Mouse (Mus musculus) lung, adult 18-20 months (tissue): ENCODE measurements around the gene Gpr35.

Experiments used
- DNase-seq, 2 experiments: peaks; one replicate each; pipeline ENCODE4 v3.0.0; 2022; ENCODE audit warnings: mixed read lengths in 2 of 2

Gene Gpr35

DNA sequence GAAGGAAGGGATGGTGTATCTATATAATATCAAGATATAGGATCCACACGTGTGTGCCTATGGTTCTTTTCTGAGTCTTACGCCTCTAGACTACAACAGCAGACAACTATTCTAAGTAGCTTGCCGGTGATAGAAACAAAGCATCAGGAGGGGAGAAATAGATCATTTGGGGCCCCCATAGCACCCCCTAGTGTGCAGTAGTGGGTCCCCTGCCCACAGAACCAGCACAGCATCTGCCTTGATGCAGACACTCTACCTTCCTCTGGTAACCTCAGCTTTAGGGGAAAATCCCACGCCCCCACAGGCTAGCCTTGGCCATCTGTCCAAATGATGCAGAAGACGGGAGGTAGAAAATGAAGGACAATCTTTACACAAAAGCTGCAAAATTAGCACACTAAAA, 34.3 kb downstream of the Gpr35 start:
- peak in 1 of 2 experiments; percentile 2 for DNase-seq

DNA sequence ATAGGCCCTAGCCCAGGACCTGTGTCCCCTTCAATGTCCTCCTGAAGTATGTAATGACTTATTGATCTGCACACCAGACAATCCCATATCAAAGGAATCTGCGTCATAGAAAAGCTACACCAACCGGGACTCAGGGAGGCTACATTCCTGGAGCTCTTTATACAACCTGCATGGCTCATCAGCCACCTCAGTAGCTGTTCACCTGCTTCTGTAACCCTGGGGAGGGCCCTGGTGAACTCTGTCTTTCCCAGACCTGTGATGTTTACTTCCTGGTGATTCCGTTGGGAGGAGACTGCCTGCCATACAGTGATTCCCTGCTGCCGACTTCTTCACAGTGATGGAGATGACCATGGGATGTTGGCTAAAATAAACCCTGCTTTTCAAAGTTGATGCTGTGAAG, 38.2 kb downstream of the Gpr35 start:
- DNase-seq, result peak in 1 of 2 experiments; percentile 0

GRCm38 (mm10) chr1:92989891-92990290, 39.2 kb downstream of the Gpr35 start:
- DNase-seq, result peak in 1 of 2 experiments; percentile 1

DNA sequence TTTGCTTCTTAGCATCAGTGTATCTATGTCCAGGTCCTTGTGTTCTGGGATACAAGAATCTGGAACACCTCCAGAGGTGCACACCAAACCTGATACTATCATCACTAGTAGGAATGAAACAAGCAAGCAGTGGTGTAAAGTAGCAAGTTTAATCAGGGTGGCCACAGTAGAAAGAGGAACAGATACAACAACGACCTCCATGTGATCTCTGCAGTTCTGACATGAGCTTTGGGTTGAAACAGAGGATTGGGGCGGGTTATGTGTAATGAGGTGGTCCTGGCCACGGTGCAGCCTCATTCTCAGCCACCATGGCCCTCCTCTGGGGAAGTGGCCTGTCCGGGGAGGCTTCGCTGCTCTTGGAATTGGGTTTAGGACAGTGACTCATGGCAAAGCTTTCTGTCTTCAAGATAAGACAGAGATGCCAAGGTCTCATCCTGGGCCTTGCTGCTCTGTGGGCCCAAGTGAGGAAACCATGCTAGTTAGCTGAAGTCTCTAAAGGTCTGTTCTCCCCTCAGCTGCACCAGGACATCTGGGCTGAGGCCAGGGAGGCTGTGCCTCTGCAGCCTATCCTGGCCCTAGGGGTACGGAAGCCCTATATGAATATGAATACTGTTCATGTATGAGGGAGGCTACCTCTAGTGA, 41.7 kb downstream of the Gpr35 start:
- DNase-seq, result no peak

GRCm38 (mm10) chr1:92992880-92993279, 42.2 kb downstream of the Gpr35 start:
- DNase-seq, result no peak

GRCm38 (mm10) chr1:93006061-93006460, 55.4 kb downstream of the Gpr35 start, which contains the start of gene Aqp12:
Gene Aqp12, plus strand, starts transcription at chr1:93006334.
- DNase-seq, result no peak

DNA sequence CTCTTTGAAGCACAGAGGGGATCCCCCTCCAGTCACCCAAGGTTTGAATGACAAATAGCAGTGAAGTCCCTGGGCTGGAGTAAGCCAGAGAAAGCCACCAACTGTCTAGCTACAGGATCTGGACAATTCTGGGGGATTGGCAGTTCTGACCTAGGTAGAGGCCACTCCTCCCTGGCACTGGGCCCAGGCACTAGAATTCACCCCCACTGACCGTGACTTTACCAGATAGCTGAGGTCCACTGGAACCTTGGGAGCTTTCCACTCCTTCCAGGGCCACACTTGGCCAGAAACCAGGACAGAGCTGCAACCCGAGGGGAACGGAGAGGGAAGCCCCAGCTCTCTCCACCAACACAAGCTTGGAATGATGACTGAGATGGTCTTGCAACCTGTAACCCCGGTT, 58.5 kb downstream of the Gpr35 start:
- no peak for DNase-seq

GRCm38 (mm10) chr1:93010731-93011130, 60.1 kb downstream of the Gpr35 start:
- DNase-seq, result peak in 1 of 2 experiments; percentile 8

- DNase-seq, result no peak
These were observed 61.5 kb downstream of the Gpr35 start for GRCm38 (mm10) chr1:93012103-93012585.

DNA sequence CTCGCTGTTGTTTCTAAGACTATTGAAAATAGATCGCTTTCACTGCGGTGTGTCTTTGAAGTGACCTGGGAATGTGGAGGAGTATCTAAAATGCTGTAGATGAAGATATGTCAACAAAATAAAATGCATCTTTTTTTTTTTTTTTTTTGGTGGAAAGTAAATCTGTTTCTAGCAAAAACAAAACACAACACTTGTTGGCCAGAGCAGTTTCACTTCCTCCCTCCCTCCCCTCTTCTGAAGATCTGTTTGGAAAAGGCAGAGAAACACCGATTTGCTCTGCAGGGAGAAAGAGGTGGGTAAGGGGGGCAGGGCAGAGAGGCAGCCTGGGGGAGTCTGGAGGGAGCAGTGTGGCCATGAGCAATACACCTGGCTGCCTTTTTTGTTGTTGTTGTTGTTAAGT, 62.7 kb downstream of the Gpr35 start:
- DNase-seq, result no peak

- DNase-seq, result peak; percentile 58 to 73
These were observed 63.8 kb downstream of the Gpr35 start for GRCm38 (mm10) chr1:93014460-93014859.

DNA sequence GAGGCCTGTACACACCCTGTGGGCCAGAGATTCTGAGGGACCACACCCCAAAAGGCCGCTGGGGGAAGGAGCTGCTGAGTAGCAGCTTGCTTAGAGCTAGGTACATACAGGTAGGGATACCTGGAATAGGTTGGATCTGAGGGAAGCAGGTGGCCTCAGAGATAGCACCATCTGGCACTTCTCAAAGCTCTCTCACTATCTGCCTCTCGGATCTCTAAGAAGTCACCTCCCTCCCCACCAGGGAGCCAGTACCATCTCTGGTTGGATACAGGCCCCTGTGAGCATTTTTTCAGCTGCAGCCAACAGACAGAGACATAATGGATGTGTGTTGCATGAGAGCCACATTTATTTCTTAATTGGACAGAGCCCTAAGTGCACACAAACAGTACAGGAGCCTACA, 64.5 kb downstream of the Gpr35 start:
- no peak for DNase-seq

DNA sequence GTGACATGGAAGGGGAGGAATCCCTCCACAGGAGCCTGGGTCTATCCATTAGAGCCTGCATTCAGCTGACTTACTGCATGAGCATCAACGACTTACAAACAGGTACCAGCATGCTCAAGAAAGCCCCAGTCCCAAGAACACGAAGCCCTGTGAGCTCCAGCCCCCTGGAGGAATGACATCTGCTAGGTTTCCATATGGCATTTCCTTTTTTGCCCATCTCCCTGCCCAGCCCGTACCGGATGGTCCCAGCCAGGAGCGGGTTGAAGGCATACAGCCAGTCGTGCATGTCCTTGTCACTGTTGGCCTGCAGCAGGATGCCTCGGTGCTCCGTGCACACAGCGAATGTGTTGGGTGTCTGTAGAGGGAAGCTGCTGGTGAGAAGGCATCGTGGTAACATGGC, 68.1 kb downstream of the Gpr35 start:
- DNase-seq, result no peak

DNA sequence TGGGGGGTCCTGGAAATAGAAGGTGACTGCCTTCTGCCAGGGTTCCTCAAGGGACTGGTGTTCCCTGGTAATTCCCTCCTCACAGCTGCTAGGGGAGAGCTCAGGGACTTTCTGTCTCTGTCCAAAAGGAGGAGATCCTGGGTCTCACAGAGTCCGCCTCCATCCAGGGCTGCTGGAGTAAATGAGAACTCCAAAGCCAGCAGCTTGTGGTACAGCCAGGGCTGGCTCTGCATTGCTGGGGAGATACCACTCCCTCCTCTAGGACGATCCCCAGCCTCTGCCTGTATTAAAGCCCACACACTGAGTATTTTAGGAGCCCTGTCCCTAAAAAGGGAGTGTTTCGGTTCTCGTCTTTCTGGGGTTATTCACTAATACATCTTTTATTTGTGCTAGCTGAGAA, 69.9 kb downstream of the Gpr35 start:
- no peak for DNase-seq

- DNase-seq, result no peak
These were observed 75.9 kb downstream of the Gpr35 start for GRCm38 (mm10) chr1:93026600-93026999.

- DNase-seq, result peak in 1 of 2 experiments; percentile 24
These were observed 78.7 kb downstream of the Gpr35 start for GRCm38 (mm10) chr1:93029387-93029786.

DNA sequence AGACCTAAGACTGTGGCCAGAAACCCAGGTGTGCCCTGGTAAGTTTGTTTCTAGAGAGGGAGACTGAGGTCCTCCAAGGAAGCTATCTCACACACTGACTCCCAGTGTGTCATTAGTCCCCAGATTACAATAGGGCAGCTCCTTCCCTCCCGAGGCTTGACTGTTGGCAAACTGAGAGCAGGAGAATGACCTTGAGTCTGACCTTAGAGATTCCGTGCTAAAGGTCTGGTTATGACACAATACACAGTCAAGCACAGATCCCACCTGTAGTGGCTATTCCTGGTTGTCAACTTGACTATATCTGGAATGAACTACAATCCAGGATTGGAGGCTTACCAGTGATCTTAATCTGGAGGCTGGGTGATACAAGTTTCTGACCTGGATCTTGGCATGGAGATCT, 79.4 kb downstream of the Gpr35 start:
- DNase-seq, result no peak

- no peak for DNase-seq
These were observed 80.5 kb downstream of the Gpr35 start for GRCm38 (mm10) chr1:93031199-93031598.

- DNase-seq, result no peak
These were observed 83.3 kb downstream of the Gpr35 start for GRCm38 (mm10) chr1:93033989-93034388.

GRCm38 (mm10) chr1:93035981-93036380, 85.3 kb downstream of the Gpr35 start:
- no peak for DNase-seq
